Mouse (Mus musculus) liver, embryonic 11.5 days (tissue): Measurements from ENCODE around the gene Olfr352. TPM values are rescaled to one million over a fixed set of nuclear protein-coding genes. Genes with fewer than 3 reads are reported as not detected.

Experiments
- ATAC-seq: fragments of 200-750 bp; cut with Nextera tagmentation; replicated peaks from 2 replicates; pipeline ENCODE4 v1.8.0; 2017; ENCODE audit warnings: moderate number of reproducible peaks, mild to moderate bottlenecking, moderate TSS enrichment, moderate library complexity; ENCODE audit not compliant: low FRiP score
- DNase-seq: peaks from one replicate; pipeline ENCODE4 v3.0.0-alpha.2; 2017; ENCODE audit warnings: low spot score
- H3K27ac ChIP-seq: fragments of 300-500 bp; sonication (generic); 2 replicates; pipeline ENCODE4 v1.5.1; 2014; ENCODE audit warnings: mild to moderate bottlenecking, low read depth, low read length, control low read depth
- H3K27me3 ChIP-seq: fragments of 300-500 bp; sonication (generic); replicated peaks from 2 replicates; pipeline ENCODE4 v1.6.1; 2014; ENCODE audit warnings: low read length, mixed read lengths; ENCODE audit not compliant: control insufficient read depth, insufficient read depth
- H3K36me3 ChIP-seq: fragments of 300-500 bp; sonication (generic); 2 replicates; pipeline ENCODE4 v1.6.1; 2014; ENCODE audit warnings: mild to moderate bottlenecking, low read length, moderate library complexity, mixed read lengths; ENCODE audit not compliant: control insufficient read depth, insufficient read depth
- H3K4me1 ChIP-seq: fragments of 300-500 bp; sonication (generic); replicated peaks from 2 replicates; pipeline ENCODE4 v1.6.1; 2014; ENCODE audit warnings: low read length, mixed read lengths; ENCODE audit not compliant: control insufficient read depth, insufficient read depth
- H3K4me2 ChIP-seq: fragments of 300-500 bp; sonication (generic); 2 replicates; pipeline ENCODE4 v1.6.1; 2014; ENCODE audit warnings: mild to moderate bottlenecking, control low read depth, moderate library complexity
- H3K4me3 ChIP-seq: fragments of 300-500 bp; sonication (generic); 2 replicates; pipeline ENCODE4 v1.5.1; 2014; ENCODE audit warnings: low read depth, low read length, control low read depth
- H3K9ac ChIP-seq: fragments of 300-500 bp; sonication (generic); 2 replicates; pipeline ENCODE4 v1.6.1; 2014; ENCODE audit warnings: low read depth, low read length, control low read depth
- H3K9me3 ChIP-seq: fragments of 300-500 bp; sonication (generic); 2 replicates; pipeline ENCODE4 v1.6.1; 2016; ENCODE audit warnings: low read length, inconsistent platforms, mixed read lengths; ENCODE audit not compliant: control insufficient read depth
- WGBS: fragments of 180-500 bp; shearing (Covaris S2); extraction: QIAGEN DNeasy Blood & Tissue Kit; methylation state at CpG from one replicate; pipeline ENCODE4 v1.1.7; 2014; 5-methylcytosine and 5-hydroxymethylcytosine counted together
- polyA plus RNA-seq: library from polyadenylated mRNA; unstranded; fragments of >200 nt; fragmentation: Nextera tagmentation; extraction: Ambion mirVana; gene quantifications from 2 replicates; pipeline ENCODE4 v1.2.1, GENCODE M21; 2014

The Olfr352 gene
- polyA plus RNA-seq, result not detected in 2 replicates

DNA sequence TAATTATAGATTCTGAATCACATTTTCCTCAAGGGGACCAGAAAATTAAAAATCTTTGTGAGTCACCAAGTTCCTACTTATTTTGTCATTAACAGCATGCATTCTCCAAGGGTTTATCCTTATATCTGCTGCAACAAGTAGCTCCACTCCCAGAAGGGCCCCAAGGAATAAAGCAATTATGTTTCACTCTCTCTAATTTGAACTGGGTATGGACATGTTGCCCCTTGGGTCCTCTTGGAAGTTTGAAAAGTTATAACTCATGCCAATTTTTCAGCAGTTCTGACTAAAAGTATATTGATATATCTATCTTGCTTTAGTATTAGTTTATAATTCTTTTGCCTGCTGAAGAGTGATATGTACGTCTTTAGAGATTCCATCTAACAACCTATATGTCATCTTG lies at the start of gene Olfr352:
Gene Olfr352 (plus strand): TSS at position 301 of the 400 bp plus-strand sequence.
- H3K27ac ChIP-seq, result no peak within 1 kb of the TSS
- H3K4me1 ChIP-seq, result no peaks in the 10 kb centered on the region
- no peaks in the 10 kb centered on the region for H3K36me3 ChIP-seq
- no peak within 1 kb of the TSS for H3K9ac ChIP-seq
- ATAC-seq (no peak), DNase-seq (no peak)
- H3K4me3 ChIP-seq, result no peak within 1 kb of the TSS
- no peak within 1 kb of the TSS for H3K4me2 ChIP-seq
- no peaks in the 10 kb centered on the region for H3K27me3 ChIP-seq
- 0 out of 2 replicates have a peak, but pooled peaks cover 9% of the 10 kb centered on the region for H3K9me3 ChIP-seq
- WGBS, result 74% methylated on average over 1 of the region's 1 CpGs

DNA sequence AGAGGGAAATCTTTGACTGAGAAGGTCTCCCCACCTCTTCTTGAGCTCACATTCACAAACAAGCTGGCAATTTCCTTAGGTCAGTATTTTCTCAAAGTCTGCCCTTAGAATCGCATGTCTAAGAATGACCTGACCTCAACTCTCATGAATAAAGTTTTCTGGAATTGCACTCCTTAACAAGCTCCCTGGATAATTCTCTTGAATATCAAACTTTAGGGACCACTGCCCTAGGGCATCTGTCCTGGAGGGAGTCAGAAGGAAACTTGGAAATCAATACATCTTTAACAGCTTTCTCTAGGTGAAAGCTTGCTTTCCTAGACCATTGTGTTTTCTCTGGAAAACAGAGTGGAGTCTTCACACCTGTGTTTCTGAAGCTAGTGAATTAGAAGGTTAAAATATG lies 22.2 kb upstream of the Olfr352 start, which contains the start of gene Olfr350:
Gene Olfr350 (plus strand): TSS at position 301 of the 400 bp plus-strand sequence.
- DNase-seq (no peak), ATAC-seq (no peak)
- Histone ChIP-seq H3K4me3 (no peak within 1 kb of the TSS), H3K9ac (no peak within 1 kb of the TSS), H3K4me1 (no peaks in the 10 kb centered on the region), H3K27ac (no peak within 1 kb of the TSS), H3K9me3 (peaks cover 5% of the 10 kb centered on the region; the same call in 1 of the 2 replicates), H3K36me3 (no peaks in the 10 kb centered on the region), H3K4me2 (no peak within 1 kb of the TSS), H3K27me3 (no peaks in the 10 kb centered on the region)
- WGBS, result 76% methylated on average over 1 of the region's 1 CpGs

DNA sequence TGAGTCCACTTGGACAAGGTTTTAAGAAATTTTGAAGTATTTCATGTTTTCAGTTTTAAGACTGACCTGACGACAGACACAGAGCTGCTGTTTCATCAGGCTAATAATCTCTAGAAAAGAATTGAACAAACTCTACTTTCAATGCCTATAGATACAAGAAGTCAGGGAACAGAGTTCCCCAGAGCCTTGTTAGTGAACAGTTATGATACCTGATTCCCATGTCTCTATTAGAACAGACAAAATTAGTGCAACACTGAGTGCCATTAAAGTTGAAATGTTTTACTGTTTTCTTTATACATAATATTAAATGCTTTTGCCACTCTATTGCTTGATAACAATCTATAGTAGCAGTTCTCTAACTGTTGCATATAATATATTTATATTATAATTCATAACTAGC lies 5.7 kb upstream of the Olfr352 start, which contains the start of gene Olfr351:
Gene Olfr351 (minus strand): TSS at position 101 of the 400 bp plus-strand sequence.
- Histone ChIP-seq H3K9ac (no peak within 1 kb of the TSS), H3K27ac (no peak within 1 kb of the TSS), H3K4me2 (no peak within 1 kb of the TSS), H3K27me3 (no peaks in the 10 kb centered on the region), H3K4me1 (no peaks in the 10 kb centered on the region), H3K36me3 (no peaks in the 10 kb centered on the region), H3K4me3 (no peak within 1 kb of the TSS), H3K9me3 (0 out of 2 replicates have a peak, but pooled peaks cover 6% of the 10 kb centered on the region)
- WGBS, result 65% methylated on average over 1 of the region's 1 CpGs
- ATAC-seq (no peak), DNase-seq (no peak)

DNA sequence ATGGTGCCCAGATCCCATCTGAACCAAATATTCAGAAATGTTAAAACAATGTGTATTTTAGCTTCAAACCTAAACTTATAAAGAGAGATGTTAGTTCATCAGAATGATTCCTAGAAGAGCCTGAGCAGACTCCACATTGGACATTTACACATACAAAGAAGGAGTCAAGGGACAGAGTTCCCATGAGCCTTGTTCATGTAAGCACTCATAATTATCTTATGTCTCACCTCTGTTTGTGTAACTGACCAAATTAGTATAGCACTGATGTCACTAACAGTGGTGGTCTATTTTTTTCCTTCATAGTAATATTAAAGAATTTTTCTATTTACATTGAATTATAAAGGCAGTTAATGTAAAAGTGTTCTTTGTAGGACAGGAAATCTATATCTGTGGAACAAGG lies 24.6 kb downstream of the Olfr352 start, which contains the start of gene Olfr353:
Gene Olfr353 (minus strand): TSS at position 101 of the 400 bp plus-strand sequence.
- no peak within 1 kb of the TSS for H3K4me3 ChIP-seq
- DNase-seq (no peak), ATAC-seq (no peak)
- no peaks in the 10 kb centered on the region for H3K27me3 ChIP-seq
- peaks cover 3% of the 10 kb centered on the region; the same call in 1 of the 2 replicates for H3K9me3 ChIP-seq
- no peaks in the 10 kb centered on the region for H3K36me3 ChIP-seq
- H3K4me1 ChIP-seq, result no peaks in the 10 kb centered on the region
- H3K9ac ChIP-seq, result no peak within 1 kb of the TSS
- H3K27ac ChIP-seq, result no peak within 1 kb of the TSS
- H3K4me2 ChIP-seq, result no peak within 1 kb of the TSS

DNA sequence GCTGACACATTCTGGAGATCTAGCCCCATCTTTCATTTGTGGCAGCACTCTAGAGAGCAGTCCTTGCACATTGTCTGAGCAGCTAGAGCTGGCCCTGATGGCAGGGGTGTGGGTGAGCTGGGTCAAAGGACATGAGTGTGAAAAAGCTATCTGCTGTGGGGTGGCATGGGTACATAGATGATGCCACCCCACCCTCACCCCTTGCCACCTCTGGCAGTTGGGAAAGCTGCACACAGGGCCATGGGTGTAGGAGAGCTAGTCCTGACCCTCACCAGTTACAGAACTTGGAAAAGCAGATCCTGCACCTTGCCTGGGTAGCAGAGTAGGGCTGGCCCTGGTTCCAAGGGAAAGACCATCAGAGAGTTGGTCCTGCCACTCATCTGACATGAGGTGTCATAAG lies 28.9 kb downstream of the Olfr352 start:
- H3K4me3 ChIP-seq, result no peak overlapping the region
- DNase-seq (no peak), ATAC-seq (no peak)
- H3K9ac ChIP-seq, result no peak overlapping the region
- H3K27me3 ChIP-seq, result no peaks in the 10 kb centered on the region
- H3K9me3 ChIP-seq, result peaks cover 3% of the 10 kb centered on the region; the same call in 1 of the 2 replicates
- H3K27ac ChIP-seq, result no peak overlapping the region
- no peak overlapping the region for H3K4me2 ChIP-seq
- H3K36me3 ChIP-seq, result no peaks in the 10 kb centered on the region
- no peaks in the 10 kb centered on the region for H3K4me1 ChIP-seq

DNA sequence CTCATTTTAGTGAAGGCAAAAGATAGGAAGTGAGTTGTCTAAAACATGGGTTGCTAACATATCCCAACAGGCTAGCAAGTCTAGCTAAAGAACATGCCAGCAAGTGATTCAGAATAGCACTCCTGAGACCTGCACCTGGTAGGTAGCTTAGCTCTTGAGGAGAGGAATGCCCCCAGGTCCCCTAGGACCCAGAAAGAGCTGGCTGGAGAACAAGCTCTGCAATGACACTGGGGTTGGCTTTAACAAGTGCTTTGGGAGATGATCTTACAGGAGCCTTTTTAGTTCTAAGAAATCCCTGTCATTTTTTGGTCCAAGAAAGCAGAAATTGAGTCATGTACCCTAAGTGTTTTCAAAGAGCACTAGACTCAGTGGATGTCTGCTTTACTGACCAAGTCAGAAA lies 37.1 kb downstream of the Olfr352 start, which contains the start of gene Olfr354:
Gene Olfr354 (plus strand): TSS at position 301 of the 400 bp plus-strand sequence.
- Histone ChIP-seq H3K27me3 (no peaks in the 10 kb centered on the region), H3K36me3 (no peaks in the 10 kb centered on the region), H3K27ac (no peak within 1 kb of the TSS), H3K9ac (no peak within 1 kb of the TSS), H3K9me3 (no peaks in the 10 kb centered on the region), H3K4me2 (no peak within 1 kb of the TSS), H3K4me1 (no peaks in the 10 kb centered on the region), H3K4me3 (no peak within 1 kb of the TSS)
- no peak for DNase-seq
- ATAC-seq, result no peak

Other genes starting within 250 kb of the Olfr352 start
- gene Olfr345, start 228.4 kb upstream of the Olfr352 start, polyA plus RNA-seq, result not detected in 2 replicates
- gene Olfr346, start 182.7 kb upstream of the Olfr352 start, polyA plus RNA-seq, result not detected in 2 replicates
- gene Olfr347, start 136.6 kb upstream of the Olfr352 start, polyA plus RNA-seq, result not detected in 2 replicates
- not detected in 2 replicates for gene Olfr348, start 84.2 kb upstream of the Olfr352 start, polyA plus RNA-seq
- gene Olfr50, start 77.9 kb upstream of the Olfr352 start, polyA plus RNA-seq, result not detected in 2 replicates
- not detected in 2 replicates for gene Olfr3, start 51.4 kb upstream of the Olfr352 start, polyA plus RNA-seq
- not detected in 2 replicates for gene Olfr350, start 22.1 kb upstream of the Olfr352 start, polyA plus RNA-seq
- not detected in 2 replicates for gene Olfr351, start 5.8 kb upstream of the Olfr352 start, polyA plus RNA-seq
- not detected in 2 replicates for gene Olfr353, start 24.5 kb downstream of the Olfr352 start, polyA plus RNA-seq
- not detected in 2 replicates for gene Olfr354, start 37.2 kb downstream of the Olfr352 start, polyA plus RNA-seq
- gene Olfr355, start 60.4 kb downstream of the Olfr352 start, polyA plus RNA-seq, result not detected in 2 replicates
- gene Olfr356, start 68.7 kb downstream of the Olfr352 start, polyA plus RNA-seq, result not detected in 2 replicates
- gene Olfr357, start 125.4 kb downstream of the Olfr352 start, polyA plus RNA-seq, result not detected in 2 replicates
- not detected in 2 replicates for gene Olfr358, start 140.9 kb downstream of the Olfr352 start, polyA plus RNA-seq
- gene Olfr360, start 197.3 kb downstream of the Olfr352 start, polyA plus RNA-seq, result not detected in 2 replicates
- not detected in 2 replicates for gene Olfr361, start 220.8 kb downstream of the Olfr352 start, polyA plus RNA-seq
- gene Olfr362, start 249.4 kb downstream of the Olfr352 start, polyA plus RNA-seq, result not detected in 2 replicates